Mouse (Mus musculus): ENCODE measurements around the gene Senp7. TPM values are rescaled to one million over a fixed set of nuclear protein-coding genes. Genes with fewer than 3 reads are reported as not detected.
A peak's percentile ranks its signal among the peaks of the same experiment; 100 is the strongest.
"Not testable (repeated sequence)": the region's sequence is repeated elsewhere in the genome, so short reads cannot be mapped to it uniquely, and the experiment has no call there.

The Senp7 gene
- total RNA-seq, 1 experiment from 2014 or later = 22.5 TPM

DNA sequence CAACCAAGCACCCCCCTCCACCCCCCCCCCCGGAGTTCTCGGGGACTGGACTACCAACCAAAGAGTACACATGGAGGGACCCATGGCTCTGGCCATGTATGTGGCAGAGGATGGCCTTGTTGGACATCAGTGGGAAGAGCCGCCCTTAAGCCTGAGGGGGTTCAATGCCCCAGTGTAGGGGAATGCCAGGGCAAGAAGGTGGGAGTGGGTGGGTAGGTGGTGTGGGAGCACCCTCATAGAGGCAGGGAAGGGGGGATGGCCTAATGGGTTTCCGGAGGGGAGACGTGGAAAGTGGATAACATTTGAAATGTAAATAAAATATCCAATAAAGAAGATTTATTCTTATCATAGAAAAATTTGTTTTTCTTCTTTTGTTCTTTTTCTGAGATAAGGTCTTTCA lies 89.5 kb downstream of the Senp7 start:
- not testable (repeated sequence) for DNase-seq

DNA sequence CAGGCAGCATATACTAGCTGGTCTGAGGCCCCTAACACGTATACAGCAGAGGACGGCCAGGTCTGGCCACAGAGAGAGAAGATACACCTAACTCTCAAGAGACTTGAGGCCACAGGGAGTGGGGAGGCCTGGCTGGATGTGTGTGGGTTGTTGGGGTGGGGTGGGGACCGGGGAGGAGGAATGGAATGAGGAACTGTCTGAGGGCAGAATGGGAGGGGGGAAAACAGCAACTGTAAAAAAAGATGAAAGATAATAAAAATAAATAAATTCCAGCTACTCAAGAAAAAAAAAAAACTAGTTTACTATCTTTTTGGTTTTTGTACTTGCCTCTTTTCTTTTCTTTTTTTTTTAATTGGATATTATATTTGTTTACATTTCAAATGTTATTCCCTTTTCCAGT lies 91.8 kb downstream of the Senp7 start:
- no peak for DNase-seq

DNA sequence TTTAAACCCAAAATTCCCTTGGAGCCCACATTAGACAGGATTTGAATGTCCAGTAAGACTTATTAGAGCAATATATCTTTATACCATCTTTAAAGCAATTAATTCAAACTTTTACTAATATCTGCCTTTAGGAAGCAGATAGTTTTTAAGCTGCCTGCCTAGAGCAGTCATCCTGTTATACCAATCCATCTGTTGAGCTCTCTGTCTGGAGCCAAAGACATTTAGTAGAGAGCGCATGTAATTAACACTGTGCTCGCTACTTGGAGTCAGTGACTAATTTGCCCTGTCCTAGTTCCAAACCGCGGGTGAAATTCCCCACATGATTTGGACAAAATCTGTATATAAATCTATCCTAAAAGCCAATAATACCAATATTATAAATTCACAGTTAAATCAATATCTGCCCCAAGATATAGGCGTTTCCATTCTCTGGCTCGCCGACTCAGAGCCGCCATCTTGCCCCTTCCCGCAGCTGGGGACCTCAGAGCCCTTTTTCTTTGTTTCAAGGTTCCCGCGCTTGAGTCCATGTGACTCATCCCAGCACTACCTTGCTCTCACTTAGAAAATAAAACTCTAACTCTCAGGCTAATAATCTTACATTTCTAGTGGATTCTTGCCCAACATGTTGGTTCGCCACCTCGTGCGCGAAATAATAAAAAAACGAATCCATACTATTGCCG lies 96.9 kb downstream of the Senp7 start:
- no peak for DNase-seq

DNA sequence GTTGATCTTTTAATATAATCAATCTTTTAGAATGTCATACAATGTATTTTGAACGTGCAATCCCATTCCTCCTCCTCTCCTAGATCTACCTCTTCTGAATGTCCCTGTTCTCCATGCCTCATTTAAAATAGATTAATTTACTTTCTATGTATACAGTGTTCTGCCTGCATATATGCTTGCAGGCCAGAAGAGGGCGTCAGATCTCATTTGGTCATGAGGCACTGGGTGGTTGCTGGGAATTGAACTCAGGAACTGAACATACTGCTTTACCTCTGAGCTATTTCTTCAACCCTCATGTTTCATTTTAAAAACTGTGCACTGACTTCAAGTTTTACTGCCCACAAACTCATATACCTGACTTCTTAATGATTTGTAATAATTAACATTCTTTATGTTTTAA lies 99.5 kb downstream of the Senp7 start:
- no peak for DNase-seq

DNA sequence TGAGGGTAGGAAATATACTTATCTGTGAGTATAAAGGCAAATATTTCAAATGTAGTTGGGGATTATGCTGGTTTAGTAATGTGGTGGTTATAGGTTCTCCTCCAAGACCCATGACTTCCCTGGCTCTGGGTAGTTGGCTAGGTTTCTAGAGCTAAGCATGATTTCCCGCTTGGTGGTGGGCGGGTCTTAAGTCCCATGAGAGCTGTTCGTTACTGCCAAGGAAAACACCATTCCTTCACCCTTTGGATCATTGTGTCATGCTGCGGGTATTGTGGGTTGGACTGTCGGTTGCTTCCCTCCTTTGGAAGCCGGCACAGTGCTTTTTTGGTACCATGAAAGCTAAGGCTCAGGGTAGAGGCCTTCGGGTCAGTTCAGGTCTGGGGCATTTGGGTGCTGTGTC lies 115.3 kb downstream of the Senp7 start:
- peak; percentile 25 for DNase-seq

DNA sequence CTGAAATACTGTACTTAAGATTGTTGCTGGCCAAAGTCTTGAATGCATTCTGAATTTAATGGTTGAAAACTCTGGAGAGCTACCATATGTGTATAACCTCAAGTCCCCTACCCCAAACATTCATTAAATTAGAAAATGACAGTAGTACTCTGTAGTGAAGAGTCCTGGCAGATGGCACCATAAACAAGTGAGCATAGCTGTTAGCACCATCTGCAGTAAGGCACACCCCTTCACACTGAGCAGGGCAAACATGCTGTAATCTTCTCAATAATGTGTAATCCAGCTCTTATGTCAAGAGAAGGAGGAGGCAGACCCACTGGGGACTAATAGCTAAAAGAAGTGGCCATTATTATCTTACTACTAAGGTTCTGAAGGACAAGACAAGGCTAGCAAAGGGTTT lies 122.1 kb downstream of the Senp7 start:
- no peak for DNase-seq

DNA sequence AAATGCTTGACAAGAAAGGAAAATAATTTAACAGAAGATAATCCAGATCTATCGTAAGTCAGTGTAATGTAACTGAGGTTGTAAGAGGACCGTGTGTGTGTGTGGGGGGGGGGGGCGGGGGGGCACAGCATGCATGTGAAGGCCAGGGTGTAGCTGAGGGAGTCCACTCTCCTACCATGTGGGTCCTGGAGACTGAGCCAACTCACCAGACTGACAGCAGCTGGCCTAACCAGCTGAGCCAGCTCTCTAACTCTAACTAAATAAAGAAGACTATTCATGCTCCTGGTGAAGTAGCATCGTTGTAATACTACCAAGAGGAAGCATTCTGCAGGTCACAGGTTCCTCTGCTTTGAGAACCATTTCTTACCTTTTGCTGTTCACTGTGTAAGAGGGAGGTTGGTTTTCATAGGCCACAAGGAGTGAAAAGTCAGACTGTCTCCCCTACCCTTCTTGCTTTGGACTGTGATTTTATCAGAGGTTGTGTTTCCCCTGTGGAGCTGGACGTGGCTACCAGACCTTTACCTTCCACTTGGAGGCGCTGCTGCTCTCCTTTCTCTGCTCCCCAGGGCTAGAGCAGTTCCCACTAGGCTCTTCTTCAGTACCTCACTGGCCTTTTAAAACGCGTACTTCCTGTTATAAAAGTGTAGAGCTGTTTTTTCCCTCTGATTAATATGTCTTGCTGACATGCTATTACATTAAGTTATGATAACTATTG lies 127.9 kb downstream of the Senp7 start:
- peak; percentile 52 for DNase-seq

DNA sequence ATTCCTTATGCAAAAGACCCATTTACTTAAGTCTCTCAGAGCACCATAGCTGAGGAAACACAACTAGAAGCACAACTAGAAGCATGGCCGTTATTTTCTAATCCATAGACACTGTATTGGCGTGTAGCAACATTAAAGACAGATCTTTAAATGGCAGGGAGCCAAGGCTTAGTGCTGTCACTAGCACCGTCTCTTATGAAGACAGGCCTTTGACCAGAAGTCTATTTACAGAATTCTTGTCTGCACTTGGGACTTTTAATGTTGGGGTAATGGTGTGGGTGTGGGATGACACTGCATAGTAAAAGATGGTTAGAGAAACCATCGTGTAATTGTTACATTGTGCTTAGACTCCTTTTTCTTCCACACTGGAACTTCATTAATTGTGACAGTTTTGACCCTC lies 138.7 kb downstream of the Senp7 start:
- no peak for DNase-seq

DNA sequence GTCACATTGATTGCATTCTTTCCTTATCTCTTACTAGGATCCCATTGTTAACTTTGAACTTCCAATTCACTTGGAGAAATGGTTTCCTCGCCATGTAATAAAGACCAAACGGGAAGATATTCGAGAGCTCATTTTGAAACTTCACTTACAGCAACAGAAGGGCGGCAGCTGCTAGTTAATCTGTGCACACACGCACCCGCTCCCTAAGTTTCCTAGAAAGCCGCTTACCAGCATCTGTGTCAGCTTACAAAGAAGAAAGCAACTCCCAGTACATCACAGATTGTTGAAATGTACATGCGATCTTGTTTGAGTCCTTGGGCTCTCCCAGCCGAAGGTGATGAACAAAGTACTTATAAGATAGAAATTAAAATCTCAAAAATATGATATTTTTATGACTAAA lies 140.1 kb downstream of the Senp7 start:
- DNase-seq = no peak

DNA sequence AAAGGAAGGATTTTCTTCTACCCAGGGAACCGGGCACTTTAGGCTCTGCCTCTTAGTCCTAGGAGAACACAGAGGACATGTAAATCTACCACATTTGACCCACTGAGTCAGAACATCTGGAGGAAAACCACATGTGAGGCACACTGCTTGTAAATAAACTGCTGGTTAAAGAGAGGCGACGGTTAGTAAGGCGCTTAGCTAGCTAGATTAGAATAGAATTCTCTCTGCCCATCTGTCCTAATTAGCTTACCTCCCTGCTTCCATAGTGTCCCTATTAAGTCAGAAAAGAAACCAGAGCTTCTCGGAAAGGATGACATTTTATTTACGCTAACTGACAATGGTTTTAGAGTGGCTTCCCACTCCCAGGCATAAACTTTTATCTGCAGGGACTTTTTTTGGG lies 155.9 kb downstream of the Senp7 start, which contains the start of gene Impg2:
Gene Impg2 (plus strand): TSS at position 263 of the 400 bp plus-strand sequence.
- no peak for DNase-seq

DNA sequence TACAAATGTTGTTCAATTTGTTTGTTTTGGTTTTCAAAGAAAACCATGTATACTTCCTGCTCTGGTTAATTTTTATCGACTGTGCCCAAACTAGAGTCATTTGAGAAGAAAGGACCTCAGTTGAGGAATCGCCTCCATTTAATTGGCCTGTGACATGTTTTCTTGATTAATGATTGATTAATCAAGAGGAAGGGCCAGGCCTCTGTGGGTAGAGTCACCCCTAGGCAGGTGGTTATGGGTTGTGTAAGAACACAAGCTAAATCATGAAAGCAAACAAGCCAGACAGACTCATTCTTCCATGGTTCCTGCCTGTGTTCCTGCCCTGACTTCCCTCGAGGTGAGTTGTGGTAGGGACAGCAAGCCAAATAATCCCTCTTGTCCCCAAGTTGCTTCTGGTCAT lies 164.6 kb downstream of the Senp7 start:
- DNase-seq = no peak

DNA sequence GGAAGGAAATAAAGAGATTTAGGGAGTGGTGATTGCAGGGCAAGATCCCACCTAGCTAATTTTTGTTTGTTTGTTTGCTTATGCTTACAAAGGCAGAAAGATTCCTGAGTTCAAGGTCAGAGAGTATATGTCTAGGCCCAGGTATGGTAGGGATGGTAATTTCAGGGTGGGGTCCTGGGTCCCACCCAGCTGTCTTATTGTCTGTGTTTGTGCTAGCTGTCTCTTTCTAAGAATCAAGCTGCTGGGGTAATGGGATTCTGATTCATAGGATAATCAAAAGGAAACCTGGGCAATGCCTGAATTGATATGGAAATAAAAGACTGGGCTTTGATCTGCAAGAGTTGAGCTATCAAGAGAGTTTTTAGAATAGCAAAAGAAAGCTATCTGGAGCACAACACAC lies 179.5 kb downstream of the Senp7 start:
- no peak for DNase-seq

DNA sequence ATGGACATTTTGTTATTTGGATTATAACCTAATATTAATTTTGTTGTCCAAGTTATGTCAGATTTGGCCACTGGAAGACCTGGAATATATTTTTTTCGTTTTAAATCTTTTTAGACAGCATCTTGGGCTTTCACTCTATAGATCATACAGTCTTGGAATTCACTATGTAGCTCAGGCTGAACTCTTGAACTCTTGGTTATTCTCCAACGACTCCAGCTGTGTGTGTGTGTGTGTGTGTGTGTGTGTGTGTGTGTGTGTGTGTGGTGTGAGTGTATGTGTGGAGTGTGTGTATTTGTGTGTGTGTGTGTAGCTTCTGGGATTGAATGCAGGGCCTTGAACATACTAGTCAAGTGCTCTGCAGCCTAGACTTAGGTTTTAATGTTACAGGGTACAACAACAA lies 181.3 kb downstream of the Senp7 start:
- no peak for DNase-seq

DNA sequence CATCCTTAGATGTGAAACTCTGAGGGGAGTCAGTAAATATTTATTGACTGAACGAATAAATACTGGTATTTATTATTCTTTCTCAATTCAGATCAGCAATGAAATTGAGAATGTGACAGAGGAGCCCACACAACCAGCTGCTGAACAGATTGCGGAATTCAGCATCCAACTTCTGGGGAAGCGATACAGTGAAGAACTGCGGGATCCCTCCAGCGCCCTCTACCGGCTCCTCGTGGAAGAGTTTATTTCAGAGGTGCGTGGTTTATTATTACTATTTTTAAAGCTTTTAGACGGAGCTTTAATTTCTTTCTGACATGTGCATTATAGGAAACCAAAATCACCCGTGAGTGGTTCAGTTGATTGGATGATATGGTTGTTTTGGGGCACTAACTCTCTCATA lies 183.2 kb downstream of the Senp7 start:
- peak; percentile 27 for DNase-seq

DNA sequence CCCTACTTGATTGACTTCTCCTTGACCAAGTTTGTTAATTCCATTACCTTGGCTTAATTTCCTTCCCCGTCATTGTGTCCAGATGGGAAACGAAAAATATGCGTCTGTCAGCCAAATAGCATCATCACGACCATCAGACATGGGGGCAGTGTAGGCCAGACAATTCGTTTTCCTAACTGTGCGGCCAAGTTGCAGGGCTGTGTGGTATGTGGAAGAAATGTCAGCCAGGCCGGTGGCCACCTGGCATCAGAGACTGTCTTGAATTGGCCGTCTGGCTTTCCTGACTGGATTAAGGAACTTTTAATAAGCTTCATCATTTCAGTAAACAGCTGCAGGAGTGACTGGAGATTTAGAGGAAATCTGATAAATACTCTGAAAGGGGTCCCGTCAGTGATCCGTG lies 184.6 kb downstream of the Senp7 start:
- no peak for DNase-seq

Small RNA genes lying within 50 kb of the gene (microRNA-seq; reads per million reads assigned to microRNA genes)
- 0 reads per million in 2 experiments for gene Gm24047

Other genes with a start within 250 kb of the Senp7 start
- 8.6 and 9.9 TPM in 2 replicates for gene Nfkbiz, start 209.4 kb upstream of the Senp7 start, total RNA-seq (2021)
- 1.6 and 2.6 TPM in 2 replicates for gene Nxpe3, start 153.1 kb upstream of the Senp7 start, total RNA-seq (2021)
- gene Cep97, start 113.5 kb upstream of the Senp7 start, total RNA-seq (2021) = 8.4 and 11.1 TPM in 2 replicates
- gene Rpl24, start 82.1 kb upstream of the Senp7 start, total RNA-seq (2021) = 762 and 869 TPM in 2 replicates
- gene Zbtb11, start 74.5 kb upstream of the Senp7 start, total RNA-seq (2021) = 19.4 and 19.9 TPM in 2 replicates
- gene Pcnp, start 18.6 kb upstream of the Senp7 start, total RNA-seq (2021) = 89.7 and 90.7 TPM in 2 replicates
- 22.4 and 23.3 TPM in 2 replicates for gene Trmt10c, start 10.5 kb upstream of the Senp7 start, total RNA-seq (2021)
- gene Impg2, start 156.0 kb downstream of the Senp7 start, total RNA-seq (2021) = 0.37 and 0.41 TPM in 2 replicates